Mouse (Mus musculus) myocyte (in vitro differentiated cells): ENCODE results near the gene Cxcr5. TPM values are rescaled to one million over a fixed set of nuclear protein-coding genes. Genes with fewer than 3 reads are reported as not detected.

Experiments
- H3K27me3 ChIP-seq: one replicate; pipeline ENCODE4 v1.6.1; 2011; ENCODE audit not compliant: control insufficient read depth, insufficient read depth, insufficient read length
- H3K36me3 ChIP-seq: one replicate; pipeline ENCODE4 v1.6.1; 2011; ENCODE audit not compliant: control insufficient read depth, insufficient read depth
- H3K4me2 ChIP-seq: one replicate; pipeline ENCODE4 v1.6.1; 2011; ENCODE audit warnings: low read depth, control low read depth
- H3K4me3 ChIP-seq: one replicate; pipeline ENCODE4 v1.5.1; 2011; ENCODE audit warnings: mild to moderate bottlenecking, control low read depth, moderate library complexity
- H3K79me2 ChIP-seq: one replicate; pipeline ENCODE4 v1.6.1; 2011; ENCODE audit not compliant: control insufficient read depth, insufficient read depth
- H3ac ChIP-seq: one replicate; pipeline ENCODE4 v1.6.1; 2011; ENCODE audit not compliant: control insufficient read depth, insufficient read length
- CEBPB ChIP-seq: IDR thresholded peaks from 2 replicates; pipeline ENCODE4 v1.6.1; 2011; ENCODE audit warnings: mild to moderate bottlenecking, moderate library complexity; ENCODE audit not compliant: poor library complexity, insufficient read depth, severe bottlenecking
- E2F4 ChIP-seq: IDR thresholded peaks from one replicate; pipeline ENCODE4 v1.6.1; 2011; ENCODE audit warnings: mild to moderate bottlenecking, control low read depth, moderate library complexity; ENCODE audit not compliant: insufficient read depth
- MAX ChIP-seq: IDR thresholded peaks from one replicate; pipeline ENCODE4 v1.6.1; 2011; ENCODE audit warnings: low read depth, mild to moderate bottlenecking, control low read depth
- MYOD1 ChIP-seq, 3 experiments: IDR thresholded peaks; one replicate each; pipeline ENCODE4 v1.6.1; 2011; ENCODE audit warnings: control low read depth in 2 of 3, low read depth in 2 of 3, mild to moderate bottlenecking in 2 of 3, moderate library complexity in 1 of 3; ENCODE audit not compliant: insufficient read length in 2 of 3, control insufficient read depth in 1 of 3
- MYOG ChIP-seq, 3 experiments: IDR thresholded peaks; one replicate each; pipeline ENCODE4 v1.6.1; 2011; ENCODE audit warnings: control low read depth in 2 of 3, low read depth in 2 of 3, mild to moderate bottlenecking in 2 of 3; ENCODE audit not compliant: insufficient read length in 2 of 3, control insufficient read depth in 1 of 3, insufficient read depth in 1 of 3
- POLR2A ChIP-seq: IDR thresholded peaks from one replicate; pipeline ENCODE4 v1.6.1; 2011; ENCODE audit warnings: low read depth, mild to moderate bottlenecking, control low read depth, moderate library complexity; ENCODE audit not compliant: insufficient read length
- POLR2AphosphoS2 ChIP-seq: IDR thresholded peaks from one replicate; pipeline ENCODE4 v1.6.1; 2011; ENCODE audit warnings: low read depth, control low read depth; ENCODE audit not compliant: insufficient read length
- REST ChIP-seq: IDR thresholded peaks from one replicate; pipeline ENCODE4 v1.6.1; 2011; ENCODE audit warnings: mild to moderate bottlenecking, control low read depth, moderate library complexity; ENCODE audit not compliant: insufficient read depth, insufficient read length
- SRF ChIP-seq: IDR thresholded peaks from one replicate; pipeline ENCODE4 v1.6.1; 2011; ENCODE audit warnings: low read depth; ENCODE audit not compliant: control insufficient read depth, insufficient read length
- TCF12 ChIP-seq: IDR thresholded peaks from one replicate; pipeline ENCODE4 v1.6.1; 2011; ENCODE audit warnings: mild to moderate bottlenecking, control low read depth; ENCODE audit not compliant: poor library complexity, insufficient read depth, severe bottlenecking
- TCF3 ChIP-seq: IDR thresholded peaks from one replicate; pipeline ENCODE4 v1.6.1; 2011; ENCODE audit warnings: low read depth, control low read depth; ENCODE audit not compliant: insufficient read length
- USF1 ChIP-seq: IDR thresholded peaks from one replicate; pipeline ENCODE4 v1.6.1; 2011; ENCODE audit warnings: low read depth, mild to moderate bottlenecking, control low read depth, moderate library complexity
- polyA plus RNA-seq: library from polyadenylated mRNA; unstranded; fragments of >200 nt; fragmentation: generic; extraction: Trizol; gene quantifications from one replicate; pipeline ENCODE4 v1.2.1, GENCODE M21; 2012; ENCODE audit warnings: missing spikeins

Gene Cxcr5
- polyA plus RNA-seq, result 0.01 TPM

DNA sequence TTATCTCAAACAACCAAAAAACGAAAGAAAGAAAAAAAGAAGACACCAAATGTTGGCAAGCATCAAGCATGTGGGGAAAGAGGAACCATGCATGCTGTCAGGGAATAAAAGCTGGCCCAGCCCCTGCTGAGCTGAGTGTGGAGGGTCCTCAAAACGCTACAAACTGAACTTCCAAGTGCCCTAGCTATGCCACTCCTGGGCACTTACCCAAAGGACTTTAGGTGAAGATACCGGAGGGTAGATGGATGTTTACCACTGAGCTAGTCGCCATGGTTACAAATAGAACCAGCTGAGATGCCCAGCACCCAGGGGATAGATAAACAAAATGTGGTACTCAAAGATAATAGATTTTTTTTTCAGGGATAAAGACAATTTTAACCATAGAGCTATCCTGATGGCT, at the start of gene Cxcr5:
Cxcr5 (minus strand) TSS at position 281 of the 400 bp plus-strand sequence.
- Histone ChIP-seq H3ac (no peak within 1 kb of the TSS), H3K4me3 (no peak within 1 kb of the TSS), H3K79me2 (no peaks in the 10 kb centered on the region), H3K4me2 (no peak within 1 kb of the TSS), H3K36me3 (no peaks in the 10 kb centered on the region), H3K27me3 (no peaks in the 10 kb centered on the region)
- TF ChIP-seq REST (no peak), MAX (no peak), CEBPB (no peak), POLR2AphosphoS2 (no peak), MYOG (IDR thresholded peaks at IDR 0.05; ENCODE audit: control insufficient read depth in 1 of 3, insufficient read depth in 1 of 3, insufficient read length in 2 of 3, low read depth in 2 of 3) (no peak), TCF12 (no peak)

DNA sequence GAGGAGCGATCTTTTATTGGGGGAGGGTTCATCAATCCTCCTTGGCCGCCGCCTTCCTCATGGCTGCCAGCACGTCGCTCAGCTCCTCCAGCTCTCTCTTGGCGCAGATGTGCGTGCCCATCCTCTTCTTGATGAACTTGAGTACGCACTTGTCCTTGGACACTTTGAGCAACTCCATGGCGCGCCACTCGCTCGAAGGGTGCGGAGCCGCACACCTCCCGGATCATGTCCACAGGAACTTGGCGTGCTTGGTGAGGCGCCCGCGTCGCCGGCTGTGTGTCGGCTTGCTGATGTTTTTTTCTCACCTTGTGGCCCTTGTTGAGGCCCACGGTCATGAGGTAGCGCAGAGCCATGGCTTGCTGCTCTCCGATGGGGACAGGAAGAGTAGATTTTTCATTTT, 48.7 kb upstream of the Cxcr5 start:
- Histone ChIP-seq H3K27me3 (no peaks in the 10 kb centered on the region), H3K4me3 (no peak overlapping the region), H3ac (no peak overlapping the region), H3K4me2 (no peak overlapping the region), H3K79me2 (peaks cover 100% of the 10 kb centered on the region), H3K36me3 (peaks cover 57% of the 10 kb centered on the region)
- TF ChIP-seq TCF12 (no peak), SRF (no peak), REST (no peak), POLR2A (no peak), POLR2AphosphoS2 (no peak), MAX (no peak), CEBPB (no peak), MYOD1 (IDR thresholded peaks at IDR 0.05; ENCODE audit: control insufficient read depth in 1 of 3, insufficient read length in 2 of 3, low read depth in 2 of 3) (no peak), TCF3 (no peak), E2F4 (no peak), USF1 (no peak), MYOG (IDR thresholded peaks at IDR 0.05; ENCODE audit: control insufficient read depth in 1 of 3, insufficient read depth in 1 of 3, insufficient read length in 2 of 3, low read depth in 2 of 3) (no peak)

DNA sequence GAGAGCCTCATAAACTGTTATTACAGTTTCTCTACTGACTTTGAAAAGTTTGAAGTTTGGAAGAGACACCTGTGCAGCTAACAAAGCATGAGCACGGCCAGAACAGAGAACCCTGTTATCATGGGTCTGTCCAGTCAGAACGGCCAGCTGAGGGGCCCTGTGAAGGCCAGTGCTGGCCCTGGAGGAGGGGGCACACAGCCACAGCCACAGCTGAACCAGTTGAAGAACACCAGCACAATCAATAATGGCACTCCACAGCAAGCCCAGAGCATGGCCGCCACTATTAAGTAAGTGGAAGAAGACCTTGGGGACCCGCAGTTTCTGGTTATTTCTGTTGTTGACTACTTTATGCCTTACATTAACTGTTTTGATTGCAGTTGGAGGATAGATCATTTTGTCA, 45.6 kb upstream of the Cxcr5 start:
- no peak overlapping the region for H3K4me3 ChIP-seq
- H3K36me3 ChIP-seq, result peaks cover 30% of the 10 kb centered on the region
- TF ChIP-seq MYOG (IDR thresholded peaks at IDR 0.05; ENCODE audit: control insufficient read depth in 1 of 3, insufficient read depth in 1 of 3, insufficient read length in 2 of 3, low read depth in 2 of 3), result no peak
- TF ChIP-seq POLR2A, result no peak
- TF ChIP-seq TCF3, result no peak
- TF ChIP-seq MAX, result no peak
- no peak for TF ChIP-seq TCF12
- TF ChIP-seq E2F4, result no peak
- TF ChIP-seq SRF, result no peak
- TF ChIP-seq POLR2AphosphoS2, result no peak
- TF ChIP-seq CEBPB, result no peak
- no peaks in the 10 kb centered on the region for H3K27me3 ChIP-seq
- H3K4me2 ChIP-seq, result peak overlapping the region; percentile 69
- peaks cover 92% of the 10 kb centered on the region for H3K79me2 ChIP-seq
- H3ac ChIP-seq, result no peak overlapping the region

DNA sequence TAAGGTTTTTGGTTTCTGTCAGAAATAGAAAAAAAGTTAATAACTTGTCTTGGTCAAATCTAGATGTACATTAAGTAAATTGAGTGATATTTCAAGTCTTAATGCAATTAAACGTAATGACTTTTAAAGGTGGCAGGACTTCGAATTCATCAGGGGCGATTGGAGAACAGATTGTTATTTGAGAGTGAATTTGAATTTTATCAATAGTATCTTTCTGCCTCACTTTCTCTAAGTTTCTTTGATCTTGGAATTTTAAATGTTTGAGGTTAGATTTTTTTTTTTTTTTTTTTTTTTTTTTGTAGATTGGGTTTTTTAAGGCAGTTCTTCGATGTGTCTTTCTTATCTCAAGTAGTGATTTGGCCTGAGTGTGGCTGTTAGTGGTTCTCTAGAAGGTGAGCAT, 45.0 kb upstream of the Cxcr5 start:
- TF ChIP-seq CEBPB, result no peak
- TF ChIP-seq POLR2AphosphoS2, result no peak
- TF ChIP-seq SRF, result no peak
- TF ChIP-seq TCF12, result no peak
- no peak for TF ChIP-seq MYOD1 (IDR thresholded peaks at IDR 0.05; ENCODE audit: control insufficient read depth in 1 of 3, insufficient read length in 2 of 3, low read depth in 2 of 3)
- no peak for TF ChIP-seq MYOG (IDR thresholded peaks at IDR 0.05; ENCODE audit: control insufficient read depth in 1 of 3, insufficient read depth in 1 of 3, insufficient read length in 2 of 3, low read depth in 2 of 3)
- no peak for TF ChIP-seq TCF3
- no peak for TF ChIP-seq E2F4
- no peak for TF ChIP-seq MAX
- Histone ChIP-seq H3K4me3 (peak overlapping the region; percentile 98), H3K36me3 (peaks cover 30% of the 10 kb centered on the region), H3K27me3 (no peaks in the 10 kb centered on the region), H3ac (no peak overlapping the region), H3K79me2 (peaks cover 89% of the 10 kb centered on the region), H3K4me2 (peak overlapping the region; percentile 69)

DNA sequence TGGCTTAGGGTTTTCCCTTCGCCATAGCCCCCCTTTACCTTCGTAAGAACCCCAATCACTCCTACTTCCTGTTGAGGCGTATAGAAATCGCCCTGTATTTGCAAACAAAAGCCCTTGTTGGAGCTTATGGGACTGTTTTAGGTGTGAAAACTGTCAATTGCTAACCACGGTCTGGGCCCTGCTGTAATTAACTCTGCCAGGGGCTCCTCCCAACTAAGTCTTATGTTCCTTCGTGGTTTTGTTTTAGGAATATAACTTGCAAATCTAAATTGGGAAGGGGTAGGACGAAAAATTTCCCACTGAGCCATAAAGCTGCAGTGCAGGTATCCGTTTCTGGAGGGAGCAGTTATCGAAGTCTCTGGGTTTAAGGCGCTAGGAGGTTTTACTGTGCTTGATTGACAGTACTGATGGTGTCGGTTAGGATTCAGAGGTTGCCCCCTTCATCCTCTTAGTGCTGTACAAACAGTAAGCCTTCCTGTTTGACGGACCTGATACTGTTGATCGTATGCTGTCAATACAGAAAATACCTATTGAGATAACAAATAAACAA, 44.0 kb upstream of the Cxcr5 start:
- Histone ChIP-seq H3K4me3 (peak overlapping the region; percentile 98), H3K4me2 (peak overlapping the region; percentile 69), H3ac (peak overlapping the region; percentile 94), H3K79me2 (peaks cover 79% of the 10 kb centered on the region), H3K27me3 (no peaks in the 10 kb centered on the region), H3K36me3 (peaks cover 30% of the 10 kb centered on the region)
- no peak for TF ChIP-seq MYOG (IDR thresholded peaks at IDR 0.05; ENCODE audit: control insufficient read depth in 1 of 3, insufficient read depth in 1 of 3, insufficient read length in 2 of 3, low read depth in 2 of 3)
- no peak for TF ChIP-seq POLR2AphosphoS2
- no peak for TF ChIP-seq REST
- no peak for TF ChIP-seq USF1
- no peak for TF ChIP-seq SRF
- no peak for TF ChIP-seq MAX
- TF ChIP-seq CEBPB, result no peak
- TF ChIP-seq TCF3, result no peak
- no peak for TF ChIP-seq MYOD1 (IDR thresholded peaks at IDR 0.05; ENCODE audit: control insufficient read depth in 1 of 3, insufficient read length in 2 of 3, low read depth in 2 of 3)
- TF ChIP-seq E2F4, result no peak
- TF ChIP-seq TCF12, result no peak
- TF ChIP-seq POLR2A, result no peak
